Comparison of ENCODE assay signal across 9 mouse cellular contexts in genomic region chr9:29412181-29412771, GRCm38 (mm10).
A peak's percentile ranks its signal among the peaks of the same experiment; 100 is the strongest.
DNase-seq lines count a peak whose midpoint lies in the region; ATAC-seq and TF ChIP-seq lines count a peak whose summit lies in the region.
"Had no signal": no experiment of that assay in that cellular context is flagged by ENCODE, and none has a peak within 500 bp of the region (broad histone marks: within the 10 kb centered on the region; RNA-seq: fewer than 3 reads in every experiment).

No protein-coding gene starts in this region.

- H3K4me2 ChIP-seq in lung, embryonic 16.5 days (ENCODE audit: low read depth, low read length): peak overlapping the region; percentile 96
- peak overlapping the region; percentile 94 for H3K4me2 ChIP-seq in intestine, embryonic 16.5 days (ENCODE audit: low read depth, low read length)

- peaks cover 6% of the 10 kb centered on the region; the same call in 1 of the 2 replicates for H3K4me1 ChIP-seq in lung, embryonic 16.5 days (replicated peaks; ENCODE audit: control insufficient read depth, insufficient read depth, low read length)
- H3K4me1 ChIP-seq in lung, adult 2 months (ENCODE audit: control insufficient read depth, insufficient read depth, low read length): no peaks in the 10 kb centered on the region
- H3K4me1 ChIP-seq in intestine, embryonic 16.5 days (ENCODE audit: control insufficient read depth, insufficient read depth, low read length): no peaks in the 10 kb centered on the region
- H3K4me1 ChIP-seq in liver, adult 2 months (ENCODE audit: control insufficient read depth, insufficient read depth, low read length): no peaks in the 10 kb centered on the region

- WGBS in lung, embryonic 16.5 days: under 1% methylated on average over 54 of the region's 61 CpGs
- under 1% methylated on average over 61 of the region's 61 CpGs for WGBS in lung, adult 2 months
- under 1% methylated on average over 61 of the region's 61 CpGs for WGBS in intestine, embryonic 16.5 days
- WGBS in liver, adult 2 months: 2% methylated on average over 59 of the region's 61 CpGs

- peak overlapping the region; percentile 58 for H3K4me3 ChIP-seq in lung, embryonic 16.5 days (ENCODE audit: low read length)
- no peak overlapping the region for H3K4me3 ChIP-seq in lung, adult 2 months (replicated peaks; ENCODE audit: extremely low read depth, low read depth, low read length)
- peak overlapping the region; percentile 56 for H3K4me3 ChIP-seq in intestine, embryonic 16.5 days (ENCODE audit: low read length)
- H3K4me3 ChIP-seq in liver, adult 2 months (ENCODE audit: insufficient read depth, low read depth, low read length): peak overlapping the region; percentile 25; the same call in 1 of the 2 replicates

- H3K27ac ChIP-seq in lung, embryonic 16.5 days (ENCODE audit: low read length): peak overlapping the region; percentile 44; the same call in 1 of the 2 replicates
- no peak overlapping the region for H3K27ac ChIP-seq in intestine, embryonic 16.5 days (ENCODE audit: low read length)
- H3K27ac ChIP-seq in liver, adult 2 months (replicated peaks; ENCODE audit: insufficient read depth, low read depth, low read length): no peak overlapping the region

- H3K9ac ChIP-seq in lung, embryonic 16.5 days (ENCODE audit: low read length): peak overlapping the region; percentile 60
- H3K9ac ChIP-seq in intestine, embryonic 16.5 days (ENCODE audit: low read depth, low read length): peak overlapping the region; percentile 52
- no peak overlapping the region; the same call in 1 of the 2 replicates for H3K9ac ChIP-seq in liver, adult 2 months (ENCODE audit: low read depth, low read length)

- no peaks in the 10 kb centered on the region for H3K9me3 ChIP-seq in lung, embryonic 16.5 days (ENCODE audit: control insufficient read depth, low read length)
- no peaks in the 10 kb centered on the region for H3K9me3 ChIP-seq in intestine, embryonic 16.5 days (ENCODE audit: control insufficient read depth, low read length)

- TF ChIP-seq CTCF in lung, adult 2 months (IDR thresholded peaks at IDR 0.05; ENCODE audit: insufficient read depth, low read length): no peak
- no peak for TF ChIP-seq CTCF in liver, adult 2 months (IDR thresholded peaks at IDR 0.05; ENCODE audit: low read depth, low read length)

- ATAC-seq in lung, embryonic 16.5 days (ENCODE audit: low read depth): peak; percentile 76
- ATAC-seq in intestine, embryonic 16.5 days: peak; percentile 72

- DNase-seq in lung, adult 2 months: no peak
- DNase-seq in embryo, embryonic 10 days (ENCODE audit: low spot score): peak; percentile 81
- peak; percentile 44 for DNase-seq in gastrocnemius, postnatal 10 days
- no peak for DNase-seq in liver, adult 2 months (ENCODE audit: extremely low read depth, low read depth, low spot score)
- DNase-seq in retina, embryonic 14.5 days (ENCODE audit: low spot score): peak; percentile 76
- DNase-seq in thymus, postnatal 36 days: no peak

- TF ChIP-seq POLR2A in lung, adult 2 months (IDR thresholded peaks at IDR 0.05; ENCODE audit: borderline replicate concordance, extremely low read depth, low read depth, low read length): no peak
- no peak for TF ChIP-seq POLR2A in liver, adult 2 months (IDR thresholded peaks at IDR 0.05; ENCODE audit: extremely low read depth, insufficient read depth, low read length)

- no peaks in the 10 kb centered on the region for H3K36me3 ChIP-seq in lung, embryonic 16.5 days (ENCODE audit: control insufficient read depth, insufficient read depth, low read length)
- no peaks in the 10 kb centered on the region for H3K36me3 ChIP-seq in intestine, embryonic 16.5 days (ENCODE audit: control insufficient read depth, insufficient read depth, low read length)
- H3K36me3 ChIP-seq in liver, adult 2 months (ENCODE audit: control insufficient read depth, insufficient read depth, low read length): no peaks in the 10 kb centered on the region
- H3K36me3 ChIP-seq: G1E had no signal

- peaks cover 8% of the 10 kb centered on the region; the same call in 1 of the 2 replicates for H3K27me3 ChIP-seq in lung, embryonic 16.5 days (ENCODE audit: control insufficient read depth, insufficient read depth, low read depth, low read length)
- peaks cover 25% of the 10 kb centered on the region for H3K27me3 ChIP-seq in intestine, embryonic 16.5 days (replicated peaks; ENCODE audit: control insufficient read depth, insufficient read depth, low read length)
- peaks cover 14% of the 10 kb centered on the region for H3K27me3 ChIP-seq in liver, adult 2 months (ENCODE audit: control insufficient read depth, insufficient read depth, low read length)

- H3K79me2 ChIP-seq in liver, adult 2 months (ENCODE audit: control insufficient read depth, insufficient read depth, low read length): no peaks in the 10 kb centered on the region

Comparison
In these comparisons a context has a peak if more than half of its experiments do, and no peak if none do; other contexts are left out.
1. DNase-seq: peak in embryo, embryonic 10 days (single experiment), gastrocnemius, postnatal 10 days (single experiment) and retina, embryonic 14.5 days (single experiment); none in lung, adult 2 months (single experiment), liver, adult 2 months (single experiment) and thymus, postnatal 36 days (0 of 2).